Mouse (Mus musculus): Measurements from ENCODE around the gene Snrpe.

DNA sequence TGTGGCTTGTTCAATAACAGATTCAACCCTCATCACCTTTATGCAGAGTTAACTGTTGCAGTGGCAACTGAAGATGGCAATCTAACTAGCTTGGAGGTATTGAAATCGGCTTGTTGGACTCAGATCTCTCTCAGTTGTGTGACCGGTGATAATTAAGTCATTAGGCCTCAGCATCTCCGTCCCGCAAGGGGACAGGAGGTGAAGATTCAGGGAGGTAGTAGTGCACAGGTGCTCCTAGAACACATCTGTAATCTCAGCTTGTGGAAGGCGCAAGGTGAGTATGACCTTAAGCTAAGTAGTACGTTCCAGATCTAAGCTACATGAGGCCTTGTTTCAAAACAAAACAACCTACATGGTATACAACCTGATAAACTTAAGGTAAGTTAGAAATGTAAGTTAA, 510 bp upstream of the Snrpe start:
- TF ChIP-seq CTCF (IDR thresholded peaks at IDR 0.05; ENCODE audit: control insufficient read depth, insufficient read depth, insufficient read length): no peak
- TF ChIP-seq MAX (IDR thresholded peaks at IDR 0.05): no peak
- TF ChIP-seq MYOG (IDR thresholded peaks at IDR 0.05; ENCODE audit: control insufficient read depth, extremely low read depth, insufficient read length): no peak
- TF ChIP-seq USF1 (IDR thresholded peaks at IDR 0.05; ENCODE audit: low read depth): no peak
- no peak for TF ChIP-seq FOSL1 (IDR thresholded peaks at IDR 0.05; ENCODE audit: insufficient read depth, low read length, poor library complexity, severe bottlenecking)
- TF ChIP-seq CEBPB (IDR thresholded peaks at IDR 0.05; ENCODE audit: low read depth): no peak
